Mouse (Mus musculus) midbrain, embryonic 15.5 days (tissue): ENCODE data around the gene Oscar. TPM values are rescaled to one million over a fixed set of nuclear protein-coding genes. Genes with fewer than 3 reads are reported as not detected.

ENCODE experiments used
- ATAC-seq: fragments of 200-750 bp; cut with Nextera tagmentation; replicated peaks from 2 replicates; pipeline ENCODE4 v1.8.0; 2017; ENCODE audit warnings: moderate TSS enrichment
- H3K27ac ChIP-seq: fragments of 300-500 bp; sonication (generic); 2 replicates; pipeline ENCODE4 v1.5.1; 2015; ENCODE audit warnings: mild to moderate bottlenecking, inconsistent platforms
- H3K27me3 ChIP-seq: fragments of 300-500 bp; sonication (generic); replicated peaks from 2 replicates; pipeline ENCODE4 v1.6.1; 2015; ENCODE audit warnings: inconsistent platforms
- H3K36me3 ChIP-seq: fragments of 300-500 bp; sonication (generic); replicated peaks from 2 replicates; pipeline ENCODE4 v1.6.1; 2015; ENCODE audit warnings: inconsistent platforms
- H3K4me1 ChIP-seq: fragments of 300-500 bp; sonication (generic); 2 replicates; pipeline ENCODE4 v1.6.1; 2015; ENCODE audit warnings: inconsistent platforms
- H3K4me2 ChIP-seq: fragments of 300-500 bp; sonication (generic); 2 replicates; pipeline ENCODE4 v1.6.1; 2015; ENCODE audit warnings: inconsistent platforms, mild to moderate bottlenecking, moderate library complexity
- H3K4me3 ChIP-seq: fragments of 300-500 bp; sonication (generic); 2 replicates; pipeline ENCODE4 v1.5.1; 2015; ENCODE audit warnings: mild to moderate bottlenecking, inconsistent platforms
- H3K9ac ChIP-seq: fragments of 300-500 bp; sonication (generic); 2 replicates; pipeline ENCODE4 v1.6.1; 2015; ENCODE audit warnings: mild to moderate bottlenecking, inconsistent platforms
- H3K9me3 ChIP-seq: fragments of 300-500 bp; sonication (generic); 2 replicates; pipeline ENCODE4 v1.6.1; 2016; ENCODE audit warnings: inconsistent platforms
- WGBS: fragments of 180-500 bp; shearing (Covaris S2); methylation state at CpG from one replicate; pipeline ENCODE4 v1.1.7; 2015; ENCODE audit warnings: mixed read lengths; 5-methylcytosine and 5-hydroxymethylcytosine counted together
- polyA plus RNA-seq: library from polyadenylated mRNA; unstranded; fragments of >200 nt; fragmentation: Nextera tagmentation; extraction: Ambion mirVana; gene quantifications from 2 replicates; pipeline ENCODE4 v1.2.1, GENCODE M21; 2015

Oscar gene
- polyA plus RNA-seq, 1 experiment from 2014 or later = 0.59 TPM

DNA sequence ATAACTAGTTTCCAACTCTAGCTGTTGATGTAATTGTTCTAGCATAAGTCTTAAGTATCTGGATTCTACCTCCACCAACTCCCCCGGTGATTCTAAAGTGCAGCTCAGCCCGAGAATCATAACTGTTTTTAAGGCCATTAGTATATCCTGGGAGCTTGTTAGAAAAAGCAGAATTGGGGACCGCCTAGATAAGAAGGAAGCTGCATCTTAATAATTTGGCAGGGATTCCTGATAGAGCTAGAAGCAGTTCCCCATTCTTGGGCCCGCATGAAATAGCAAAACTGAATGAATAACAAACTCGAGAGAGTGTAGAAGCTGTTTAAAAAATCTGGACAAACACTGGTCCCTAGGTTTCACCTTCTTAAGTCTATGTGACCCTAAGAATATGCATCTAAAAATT is 27.5 kb upstream of the Oscar start:
- Histone ChIP-seq H3K4me3 (no peak overlapping the region), H3K36me3 (peaks cover 25% of the 10 kb centered on the region), H3K4me1 (peaks cover 29% of the 10 kb centered on the region), H3K27ac (no peak overlapping the region), H3K9me3 (no peaks in the 10 kb centered on the region), H3K4me2 (no peak overlapping the region), H3K27me3 (no peaks in the 10 kb centered on the region), H3K9ac (no peak overlapping the region)
- WGBS = 74% methylated on average over 5 of the region's 5 CpGs
- no peak for ATAC-seq

- H3K36me3 ChIP-seq = peaks cover 5% of the 10 kb centered on the region
- H3K27me3 ChIP-seq = no peaks in the 10 kb centered on the region
- H3K9ac ChIP-seq = peak overlapping the region; percentile 53
- H3K9me3 ChIP-seq = no peaks in the 10 kb centered on the region
- H3K4me2 ChIP-seq = peak overlapping the region; percentile 98
- no peak overlapping the region for H3K27ac ChIP-seq
- H3K4me1 ChIP-seq = peaks cover 27% of the 10 kb centered on the region
- H3K4me3 ChIP-seq = peak overlapping the region; percentile 68
- 66% methylated on average over 3 of the region's 3 CpGs for WGBS
- ATAC-seq = no peak
Observed at GRCm38 (mm10) chr7:3630478-3630815, 14.5 kb upstream of the Oscar start.

GRCm38 (mm10) chr7:3629543-3630477 is 13.9 kb upstream of the Oscar start, which contains the start of the genes Tfpt and Prpf31:
Tfpt (minus strand) TSS chr7:3629929.
Prpf31 (plus strand) TSS chr7:3629985.
- H3K4me3 ChIP-seq = peak within 1 kb of the TSS; percentile 68
- peaks cover 5% of the 10 kb centered on the region for H3K36me3 ChIP-seq
- ATAC-seq = peak; percentile 91
- peak within 1 kb of the TSS; percentile 84 for H3K27ac ChIP-seq
- peak within 1 kb of the TSS; percentile 73 for H3K9ac ChIP-seq
- no peaks in the 10 kb centered on the region for H3K27me3 ChIP-seq
- peak within 1 kb of the TSS; percentile 98 for H3K4me2 ChIP-seq
- H3K4me1 ChIP-seq = peaks cover 27% of the 10 kb centered on the region
- WGBS = 1% methylated on average over 47 of the region's 47 CpGs
- H3K9me3 ChIP-seq = no peaks in the 10 kb centered on the region

- Histone ChIP-seq H3K36me3 (peaks cover 7% of the 10 kb centered on the region), H3K9ac (peak overlapping the region; percentile 73), H3K4me2 (peak overlapping the region; percentile 98), H3K9me3 (no peaks in the 10 kb centered on the region), H3K27ac (peak overlapping the region; percentile 84), H3K27me3 (no peaks in the 10 kb centered on the region), H3K4me3 (peak overlapping the region; percentile 68), H3K4me1 (peaks cover 27% of the 10 kb centered on the region)
- ATAC-seq = peak; percentile 75
- WGBS = 42% methylated on average over 4 of the region's 4 CpGs
Observed at GRCm38 (mm10) chr7:3629030-3629429, 13.1 kb upstream of the Oscar start.

GRCm38 (mm10) chr7:3617242-3617995 is 1.5 kb upstream of the Oscar start, which contains the start of gene Ndufa3:
Ndufa3 (plus strand) TSS chr7:3617373.
- ATAC-seq = peak; percentile 96
- Histone ChIP-seq H3K27ac (peak within 1 kb of the TSS; percentile 76), H3K4me1 (peaks cover 21% of the 10 kb centered on the region), H3K9ac (peak within 1 kb of the TSS; percentile 68), H3K27me3 (no peaks in the 10 kb centered on the region), H3K4me3 (peak within 1 kb of the TSS; percentile 68), H3K9me3 (no peaks in the 10 kb centered on the region), H3K36me3 (peaks cover 12% of the 10 kb centered on the region; the same call in 1 of the 2 replicates), H3K4me2 (peak within 1 kb of the TSS; percentile 58)
- 2% methylated on average over 32 of the region's 32 CpGs for WGBS

DNA sequence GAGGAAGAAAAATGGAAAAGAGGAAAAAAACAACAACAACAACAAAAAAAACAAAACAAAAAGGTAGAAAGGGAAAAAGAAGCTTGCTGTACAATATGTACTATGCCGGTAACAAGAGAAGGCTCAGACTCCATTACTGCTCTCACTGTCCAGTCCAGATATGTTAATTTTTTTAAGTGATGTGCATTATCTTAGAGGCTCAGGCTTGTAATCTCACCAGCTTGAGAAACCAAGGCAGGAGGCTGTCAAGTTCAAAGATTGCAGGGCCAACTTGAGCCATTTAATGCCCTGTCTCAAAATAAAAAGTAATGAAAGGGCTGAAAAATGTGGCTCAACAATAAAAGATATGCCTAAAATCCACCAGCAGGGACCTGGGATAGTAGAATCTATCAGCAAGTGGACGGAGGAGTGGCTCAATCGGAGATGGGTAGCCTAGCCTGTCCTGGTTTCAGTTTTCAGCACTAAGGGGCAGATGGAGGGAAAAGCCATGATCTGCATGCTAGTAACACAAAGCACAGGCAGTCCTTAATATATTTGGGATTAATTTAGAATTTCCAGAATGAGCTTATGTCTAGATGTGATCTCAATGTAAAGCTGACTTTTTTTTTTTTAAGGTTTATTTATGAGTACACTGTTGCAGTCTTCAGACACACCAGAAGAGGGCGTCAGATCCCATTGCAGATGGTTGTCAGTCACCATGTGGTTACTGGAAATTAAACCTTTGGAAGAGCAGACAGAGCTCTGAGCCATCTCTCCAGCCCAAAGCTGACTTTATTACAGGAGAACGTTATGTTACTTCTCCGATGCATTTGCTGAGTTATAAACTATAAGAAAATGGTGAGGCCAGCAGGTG is 658 bp upstream of the Oscar start:
- ATAC-seq = peak; percentile 51
- Histone ChIP-seq H3K4me1 (peaks cover 21% of the 10 kb centered on the region), H3K36me3 (0 out of 2 replicates have a peak, but pooled peaks cover 12% of the 10 kb centered on the region), H3K4me2 (peak overlapping the region; percentile 58), H3K9ac (peak overlapping the region; percentile 68; the same call in 1 of the 2 replicates), H3K27me3 (no peaks in the 10 kb centered on the region), H3K9me3 (no peaks in the 10 kb centered on the region), H3K27ac (0 out of 2 replicates have a peak overlapping the region, but pooled peaks have one; percentile 76), H3K4me3 (peak overlapping the region; percentile 68)
- 43% methylated on average over 6 of the region's 6 CpGs for WGBS

- Histone ChIP-seq H3K27me3 (no peaks in the 10 kb centered on the region), H3K4me3 (no peak overlapping the region), H3K27ac (no peak overlapping the region), H3K36me3 (no peaks in the 10 kb centered on the region), H3K4me2 (no peak overlapping the region), H3K9ac (no peak overlapping the region), H3K9me3 (no peaks in the 10 kb centered on the region), H3K4me1 (peaks cover 19% of the 10 kb centered on the region)
- ATAC-seq = no peak
- 86% methylated on average over 3 of the region's 3 CpGs for WGBS
Observed at GRCm38 (mm10) chr7:3614021-3614420, 1.9 kb downstream of the Oscar start.

DNA sequence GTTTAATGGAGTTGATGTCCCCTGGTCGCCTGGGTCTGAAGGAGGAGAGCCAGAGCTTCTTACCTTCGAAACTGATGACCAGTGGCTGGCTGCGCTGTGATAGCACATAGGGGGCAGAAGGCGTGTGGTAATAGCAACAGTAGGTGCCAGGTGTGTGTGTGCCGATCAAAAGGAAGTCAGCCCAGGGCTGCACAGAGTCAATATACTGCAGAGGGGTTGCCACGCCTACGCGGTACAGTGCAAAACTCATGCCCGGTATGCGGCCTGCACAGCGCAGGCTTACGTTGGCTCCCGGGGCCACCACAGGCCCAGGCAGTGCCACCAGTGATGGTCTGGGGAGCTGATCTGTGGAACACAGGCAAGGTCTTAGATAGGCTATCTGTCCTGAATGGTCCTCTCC is 5.0 kb downstream of the Oscar start:
- Histone ChIP-seq H3K9ac (no peak overlapping the region), H3K27me3 (no peaks in the 10 kb centered on the region), H3K27ac (no peak overlapping the region), H3K4me3 (no peak overlapping the region), H3K9me3 (no peaks in the 10 kb centered on the region), H3K36me3 (no peaks in the 10 kb centered on the region), H3K4me1 (no peaks in the 10 kb centered on the region), H3K4me2 (no peak overlapping the region)
- ATAC-seq = no peak
- WGBS = 90% methylated on average over 12 of the region's 13 CpGs

- WGBS = 95% methylated on average over 3 of the region's 3 CpGs
- Histone ChIP-seq H3K9ac (no peak overlapping the region), H3K36me3 (no peaks in the 10 kb centered on the region), H3K4me2 (no peak overlapping the region), H3K27me3 (no peaks in the 10 kb centered on the region), H3K27ac (no peak overlapping the region), H3K9me3 (no peaks in the 10 kb centered on the region), H3K4me1 (no peaks in the 10 kb centered on the region), H3K4me3 (no peak overlapping the region)
- no peak for ATAC-seq
Observed at GRCm38 (mm10) chr7:3610437-3610836, 5.5 kb downstream of the Oscar start.

GRCm38 (mm10) chr7:3609082-3609481 is 6.9 kb downstream of the Oscar start:
- H3K36me3 ChIP-seq = no peaks in the 10 kb centered on the region
- H3K9ac ChIP-seq = no peak overlapping the region
- H3K4me1 ChIP-seq = no peaks in the 10 kb centered on the region
- no peaks in the 10 kb centered on the region for H3K9me3 ChIP-seq
- H3K27ac ChIP-seq = no peak overlapping the region
- H3K4me3 ChIP-seq = no peak overlapping the region
- WGBS = 65% methylated on average over 3 of the region's 3 CpGs
- ATAC-seq = no peak
- H3K27me3 ChIP-seq = no peaks in the 10 kb centered on the region
- no peak overlapping the region for H3K4me2 ChIP-seq

GRCm38 (mm10) chr7:3608668-3609067 is 7.3 kb downstream of the Oscar start:
- H3K9me3 ChIP-seq = no peaks in the 10 kb centered on the region
- no peak overlapping the region for H3K9ac ChIP-seq
- no peak overlapping the region for H3K4me3 ChIP-seq
- no peak overlapping the region for H3K4me2 ChIP-seq
- no peak overlapping the region for H3K27ac ChIP-seq
- no peak for ATAC-seq
- WGBS = 93% methylated on average over 3 of the region's 3 CpGs
- H3K27me3 ChIP-seq = no peaks in the 10 kb centered on the region
- H3K36me3 ChIP-seq = no peaks in the 10 kb centered on the region
- no peaks in the 10 kb centered on the region for H3K4me1 ChIP-seq
